ENCODE assay signal across 22 mouse cellular contexts in genomic region chr13:101633620-101634019, GRCm38 (mm10).
A peak's percentile ranks its signal among the peaks of the same experiment; 100 is the strongest.
DNase-seq lines count a peak whose midpoint lies in the region; ATAC-seq lines count a peak whose summit lies in the region.
"Had no signal": no experiment of that assay in that cellular context is flagged by ENCODE, and none has a peak within 500 bp of the region (broad histone marks: within the 10 kb centered on the region; RNA-seq: fewer than 3 reads in every experiment).

No protein-coding gene starts in this region.

- H3K36me3 ChIP-seq in forebrain, embryonic 11.5 days (ENCODE audit: control insufficient read depth, insufficient read depth, low read length), result no peaks in the 10 kb centered on the region
- H3K36me3 ChIP-seq: embryonic facial prominence, embryonic 13.5 days; embryonic facial prominence, embryonic 15.5 days; forebrain, embryonic 10.5 days; forebrain, embryonic 15.5 days had no signal

- no peak overlapping the region for H3K4me2 ChIP-seq in forebrain, embryonic 11.5 days (ENCODE audit: low read depth, low read length, severe bottlenecking)
- H3K4me2 ChIP-seq: embryonic facial prominence, embryonic 13.5 days; embryonic facial prominence, embryonic 15.5 days; forebrain, embryonic 13.5 days; forebrain, embryonic 15.5 days had no signal

- no peak overlapping the region for H3K4me3 ChIP-seq in forebrain, embryonic 11.5 days (ENCODE audit: low read depth, low read length)
- H3K4me3 ChIP-seq: embryonic facial prominence, embryonic 13.5 days; embryonic facial prominence, embryonic 15.5 days; forebrain, embryonic 10.5 days; forebrain, embryonic 13.5 days; forebrain, embryonic 15.5 days had no signal

- H3K27ac ChIP-seq in forebrain, embryonic 11.5 days (ENCODE audit: low read depth, low read length), result no peak overlapping the region
- H3K27ac ChIP-seq: embryonic facial prominence, embryonic 13.5 days; embryonic facial prominence, embryonic 15.5 days; forebrain, embryonic 10.5 days; forebrain, embryonic 13.5 days; forebrain, embryonic 15.5 days had no signal

- no peak for DNase-seq in lung, postnatal 25 days (ENCODE audit: low spot score)
- DNase-seq in gastrocnemius, postnatal 4 days (ENCODE audit: low spot score in 2 of 2), result no peak
- no peak for DNase-seq in forebrain, embryonic 11.5 days (ENCODE audit: low spot score)
- DNase-seq: adrenal gland, adult 2 months; adrenal gland, postnatal 10 days; adrenal gland, postnatal 36 days; cerebellum, adult 11-12 months; cerebellum, adult 2 months; cerebellum, adult 9-10 months; cerebellum, postnatal 10 days; cerebellum, postnatal 25 days; embryo, embryonic 11 days; forebrain, postnatal 0 days had no signal

- no peaks in the 10 kb centered on the region for H3K9me3 ChIP-seq in forebrain, embryonic 11.5 days (ENCODE audit: control insufficient read depth, low read length)
- H3K9me3 ChIP-seq: embryonic facial prominence, embryonic 13.5 days; embryonic facial prominence, embryonic 15.5 days; forebrain, embryonic 10.5 days; forebrain, embryonic 13.5 days; forebrain, embryonic 15.5 days had no signal

- no peaks in the 10 kb centered on the region for H3K27me3 ChIP-seq in forebrain, embryonic 11.5 days (ENCODE audit: control insufficient read depth, insufficient read depth, low read length)
- H3K27me3 ChIP-seq: embryonic facial prominence, embryonic 13.5 days; embryonic facial prominence, embryonic 15.5 days; forebrain, embryonic 13.5 days; forebrain, embryonic 15.5 days had no signal

- peak; percentile 43; the same call in 1 of the 2 replicates for ATAC-seq in common myeloid progenitor, adult 5-6 weeks (replicated peaks; ENCODE audit: low read depth, poor library complexity, severe bottlenecking)
- ATAC-seq in erythroblast, adult 5-6 weeks (replicated peaks; ENCODE audit: low FRiP score, poor library complexity, severe bottlenecking), result peak; percentile 37; the same call in 1 of the 2 replicates
- 0 out of 2 replicates have a peak, but pooled peaks have one; percentile 19 for ATAC-seq in megakaryocyte, adult 5-6 weeks (ENCODE audit: poor library complexity, severe bottlenecking)
- peak; percentile 72 for ATAC-seq in megakaryocyte-erythroid progenitor cell, adult 5-6 weeks (replicated peaks; ENCODE audit: low FRiP score, low TSS enrichment, poor library complexity, severe bottlenecking)
- ATAC-seq in forebrain, embryonic 11.5 days (replicated peaks; ENCODE audit: low FRiP score), result no peak
- ATAC-seq: forebrain, embryonic 13.5 days; forebrain, embryonic 15.5 days; forebrain, postnatal 0 days had no signal

- H3K4me1 ChIP-seq in forebrain, embryonic 11.5 days (replicated peaks; ENCODE audit: control insufficient read depth, insufficient read depth, low read length), result no peaks in the 10 kb centered on the region
- H3K4me1 ChIP-seq: embryonic facial prominence, embryonic 13.5 days; embryonic facial prominence, embryonic 15.5 days; forebrain, embryonic 13.5 days; forebrain, embryonic 15.5 days had no signal

- H3K9ac ChIP-seq in forebrain, embryonic 11.5 days (ENCODE audit: low read length), result no peak overlapping the region
- H3K9ac ChIP-seq: embryonic facial prominence, embryonic 13.5 days; embryonic facial prominence, embryonic 15.5 days; forebrain, embryonic 13.5 days; forebrain, embryonic 15.5 days; forebrain, postnatal 0 days had no signal
